Mouse (Mus musculus): Measurements from ENCODE around the gene Adamtsl1. TPM values are rescaled to one million over a fixed set of nuclear protein-coding genes. Genes with fewer than 3 reads are reported as not detected.

Adamtsl1 gene
- polyA plus RNA-seq, 1 experiment: not detected

- TF ChIP-seq POLR2A (IDR thresholded peaks at IDR 0.05; ENCODE audit: borderline replicate concordance, control insufficient read depth, low read depth, low read length): no peak
- TF ChIP-seq CTCF (IDR thresholded peaks at IDR 0.05; ENCODE audit: control insufficient read depth, insufficient read depth, low read length): no peak
- Histone ChIP-seq H3K4me3 (replicated peaks; ENCODE audit: control insufficient read depth, low read depth, low read length) (no peak overlapping the region), H3K27ac (ENCODE audit: control insufficient read depth, insufficient read depth, low read depth, low read length, poor library complexity) (no peak overlapping the region), H3K4me1 (ENCODE audit: control insufficient read depth, insufficient read depth, low read length) (no peaks in the 10 kb centered on the region)
- 47% methylated on average over 3 of the region's 3 CpGs for WGBS
These were observed 406.5 kb downstream of the Adamtsl1 start for GRCm38 (mm10) chr4:85920474-85920873.

- Histone ChIP-seq H3K27ac (ENCODE audit: control insufficient read depth, insufficient read depth, low read depth, low read length, poor library complexity) (no peak overlapping the region), H3K4me1 (ENCODE audit: control insufficient read depth, insufficient read depth, low read length) (no peaks in the 10 kb centered on the region), H3K4me3 (replicated peaks; ENCODE audit: control insufficient read depth, low read depth, low read length) (no peak overlapping the region)
- TF ChIP-seq CTCF (IDR thresholded peaks at IDR 0.05; ENCODE audit: control insufficient read depth, insufficient read depth, low read length) (no peak), POLR2A (IDR thresholded peaks at IDR 0.05; ENCODE audit: borderline replicate concordance, control insufficient read depth, low read depth, low read length) (no peak)
- WGBS: 78% methylated on average over 4 of the region's 4 CpGs
These were observed 408.8 kb downstream of the Adamtsl1 start for GRCm38 (mm10) chr4:85922741-85923140.

GRCm38 (mm10) chr4:85932129-85932528, 418.2 kb downstream of the Adamtsl1 start:
- no peak overlapping the region for H3K4me3 ChIP-seq (replicated peaks; ENCODE audit: control insufficient read depth, low read depth, low read length)
- H3K4me1 ChIP-seq (ENCODE audit: control insufficient read depth, insufficient read depth, low read length): no peaks in the 10 kb centered on the region
- no peak overlapping the region for H3K27ac ChIP-seq (ENCODE audit: control insufficient read depth, insufficient read depth, low read depth, low read length, poor library complexity)
- TF ChIP-seq POLR2A (IDR thresholded peaks at IDR 0.05; ENCODE audit: borderline replicate concordance, control insufficient read depth, low read depth, low read length): no peak
- no peak for TF ChIP-seq CTCF (IDR thresholded peaks at IDR 0.05; ENCODE audit: control insufficient read depth, insufficient read depth, low read length)

- Histone ChIP-seq H3K4me1 (ENCODE audit: control insufficient read depth, insufficient read depth, low read length) (no peaks in the 10 kb centered on the region), H3K27ac (ENCODE audit: control insufficient read depth, insufficient read depth, low read depth, low read length, poor library complexity) (no peak overlapping the region), H3K4me3 (replicated peaks; ENCODE audit: control insufficient read depth, low read depth, low read length) (no peak overlapping the region)
- no peak for TF ChIP-seq POLR2A (IDR thresholded peaks at IDR 0.05; ENCODE audit: borderline replicate concordance, control insufficient read depth, low read depth, low read length)
- no peak for TF ChIP-seq CTCF (IDR thresholded peaks at IDR 0.05; ENCODE audit: control insufficient read depth, insufficient read depth, low read length)
- WGBS: 64% methylated on average over 5 of the region's 5 CpGs
These were observed 425.5 kb downstream of the Adamtsl1 start for GRCm38 (mm10) chr4:85939460-85939859.

- no peak overlapping the region for H3K27ac ChIP-seq (ENCODE audit: control insufficient read depth, insufficient read depth, low read depth, low read length, poor library complexity)
- no peak for TF ChIP-seq POLR2A (IDR thresholded peaks at IDR 0.05; ENCODE audit: borderline replicate concordance, control insufficient read depth, low read depth, low read length)
- no peak for TF ChIP-seq CTCF (IDR thresholded peaks at IDR 0.05; ENCODE audit: control insufficient read depth, insufficient read depth, low read length)
- no peak overlapping the region for H3K4me3 ChIP-seq (replicated peaks; ENCODE audit: control insufficient read depth, low read depth, low read length)
- 84% methylated on average over 2 of the region's 2 CpGs for WGBS
- no peaks in the 10 kb centered on the region for H3K4me1 ChIP-seq (ENCODE audit: control insufficient read depth, insufficient read depth, low read length)
These were observed 427.9 kb downstream of the Adamtsl1 start for GRCm38 (mm10) chr4:85941857-85942256.

- WGBS: 11% methylated on average over 4 of the region's 4 CpGs
- TF ChIP-seq POLR2A (IDR thresholded peaks at IDR 0.05; ENCODE audit: borderline replicate concordance, control insufficient read depth, low read depth, low read length) (no peak), CTCF (IDR thresholded peaks at IDR 0.05; ENCODE audit: control insufficient read depth, insufficient read depth, low read length) (no peak)
- Histone ChIP-seq H3K4me1 (ENCODE audit: control insufficient read depth, insufficient read depth, low read length) (no peaks in the 10 kb centered on the region), H3K4me3 (replicated peaks; ENCODE audit: control insufficient read depth, low read depth, low read length) (no peak overlapping the region), H3K27ac (ENCODE audit: control insufficient read depth, insufficient read depth, low read depth, low read length, poor library complexity) (no peak overlapping the region)
These were observed 439.6 kb downstream of the Adamtsl1 start for GRCm38 (mm10) chr4:85953590-85953989.

GRCm38 (mm10) chr4:85955387-85955786, 441.4 kb downstream of the Adamtsl1 start:
- 41% methylated on average over 3 of the region's 3 CpGs for WGBS
- TF ChIP-seq POLR2A (IDR thresholded peaks at IDR 0.05; ENCODE audit: borderline replicate concordance, control insufficient read depth, low read depth, low read length) (no peak), CTCF (IDR thresholded peaks at IDR 0.05; ENCODE audit: control insufficient read depth, insufficient read depth, low read length) (no peak)
- Histone ChIP-seq H3K4me1 (ENCODE audit: control insufficient read depth, insufficient read depth, low read length) (no peaks in the 10 kb centered on the region), H3K27ac (ENCODE audit: control insufficient read depth, insufficient read depth, low read depth, low read length, poor library complexity) (no peak overlapping the region), H3K4me3 (replicated peaks; ENCODE audit: control insufficient read depth, low read depth, low read length) (no peak overlapping the region)

- no peak overlapping the region for H3K27ac ChIP-seq (ENCODE audit: control insufficient read depth, insufficient read depth, low read depth, low read length, poor library complexity)
- TF ChIP-seq POLR2A (IDR thresholded peaks at IDR 0.05; ENCODE audit: borderline replicate concordance, control insufficient read depth, low read depth, low read length): no peak
- TF ChIP-seq CTCF (IDR thresholded peaks at IDR 0.05; ENCODE audit: control insufficient read depth, insufficient read depth, low read length): no peak
- no peaks in the 10 kb centered on the region for H3K4me1 ChIP-seq (ENCODE audit: control insufficient read depth, insufficient read depth, low read length)
- WGBS: 90% methylated on average over 4 of the region's 4 CpGs
- no peak overlapping the region for H3K4me3 ChIP-seq (replicated peaks; ENCODE audit: control insufficient read depth, low read depth, low read length)
These were observed 443.3 kb downstream of the Adamtsl1 start for GRCm38 (mm10) chr4:85957266-85957665.

GRCm38 (mm10) chr4:85957879-85958278, 443.9 kb downstream of the Adamtsl1 start:
- WGBS: 31% methylated on average over 1 of the region's 1 CpGs
- Histone ChIP-seq H3K4me3 (replicated peaks; ENCODE audit: control insufficient read depth, low read depth, low read length) (no peak overlapping the region), H3K27ac (ENCODE audit: control insufficient read depth, insufficient read depth, low read depth, low read length, poor library complexity) (no peak overlapping the region), H3K4me1 (ENCODE audit: control insufficient read depth, insufficient read depth, low read length) (no peaks in the 10 kb centered on the region)
- no peak for TF ChIP-seq CTCF (IDR thresholded peaks at IDR 0.05; ENCODE audit: control insufficient read depth, insufficient read depth, low read length)
- TF ChIP-seq POLR2A (IDR thresholded peaks at IDR 0.05; ENCODE audit: borderline replicate concordance, control insufficient read depth, low read depth, low read length): no peak

Data from bone marrow, adult 2 months (tissue).